Mouse (Mus musculus): ENCODE data around the gene Agps. TPM values are rescaled to one million over a fixed set of nuclear protein-coding genes. Genes with fewer than 3 reads are reported as not detected.

Agps gene
- polyA plus RNA-seq, 1 experiment = 15.6 TPM

GRCm38 (mm10) chr2:75825603-75826002 is 6.4 kb upstream of the Agps start:
- no peak for DNase-seq (ENCODE audit: extremely low spot score in 1 of 2, low spot score in 1 of 2)

- peak in 1 of 2 experiments; percentile 8 for DNase-seq (ENCODE audit: extremely low spot score in 1 of 2, low spot score in 1 of 2)
These were observed 2.9 kb upstream of the Agps start for GRCm38 (mm10) chr2:75828931-75829610.

- DNase-seq (ENCODE audit: extremely low spot score in 1 of 2, low spot score in 1 of 2) = no peak
These were observed 1.7 kb upstream of the Agps start for GRCm38 (mm10) chr2:75830233-75830632.

- no peak for DNase-seq (ENCODE audit: extremely low spot score in 1 of 2, low spot score in 1 of 2)
These were observed 804 bp downstream of the Agps start for GRCm38 (mm10) chr2:75832781-75833180.

- no peak for DNase-seq (ENCODE audit: extremely low spot score in 1 of 2, low spot score in 1 of 2)
These were observed 2.5 kb downstream of the Agps start for GRCm38 (mm10) chr2:75834492-75834891.

- DNase-seq (ENCODE audit: extremely low spot score in 1 of 2, low spot score in 1 of 2) = no peak
These were observed 10.3 kb downstream of the Agps start for GRCm38 (mm10) chr2:75842302-75842701.

- DNase-seq (ENCODE audit: extremely low spot score in 1 of 2, low spot score in 1 of 2) = no peak
These were observed 15.7 kb downstream of the Agps start for GRCm38 (mm10) chr2:75847708-75848107.

GRCm38 (mm10) chr2:75852483-75852882 is 20.5 kb downstream of the Agps start:
- no peak for DNase-seq (ENCODE audit: extremely low spot score in 1 of 2, low spot score in 1 of 2)

- DNase-seq (ENCODE audit: extremely low spot score in 1 of 2, low spot score in 1 of 2) = no peak
These were observed 22.2 kb downstream of the Agps start for GRCm38 (mm10) chr2:75854136-75854535.

- DNase-seq (ENCODE audit: extremely low spot score in 1 of 2, low spot score in 1 of 2) = no peak
These were observed 29.1 kb downstream of the Agps start for GRCm38 (mm10) chr2:75861115-75861514.

GRCm38 (mm10) chr2:75869604-75870003 is 37.6 kb downstream of the Agps start:
- no peak for DNase-seq (ENCODE audit: extremely low spot score in 1 of 2, low spot score in 1 of 2)

- DNase-seq (ENCODE audit: extremely low spot score in 1 of 2, low spot score in 1 of 2) = no peak
These were observed 42.1 kb downstream of the Agps start for GRCm38 (mm10) chr2:75874008-75874559.

- DNase-seq (ENCODE audit: extremely low spot score in 1 of 2, low spot score in 1 of 2) = peak in 1 of 2 experiments; percentile 52
These were observed 47.8 kb downstream of the Agps start for GRCm38 (mm10) chr2:75879791-75880190.

GRCm38 (mm10) chr2:75883543-75883942 is 51.6 kb downstream of the Agps start:
- peak in 1 of 2 experiments; percentile 82 for DNase-seq (ENCODE audit: extremely low spot score in 1 of 2, low spot score in 1 of 2)

GRCm38 (mm10) chr2:75891981-75892380 is 60.0 kb downstream of the Agps start:
- no peak for DNase-seq (ENCODE audit: extremely low spot score in 1 of 2, low spot score in 1 of 2)

- no peak for DNase-seq (ENCODE audit: extremely low spot score in 1 of 2, low spot score in 1 of 2)
These were observed 63.7 kb downstream of the Agps start for GRCm38 (mm10) chr2:75895711-75896110.

- DNase-seq (ENCODE audit: extremely low spot score in 1 of 2, low spot score in 1 of 2) = no peak
These were observed 68.3 kb downstream of the Agps start for GRCm38 (mm10) chr2:75900281-75900680.

- DNase-seq (ENCODE audit: extremely low spot score in 1 of 2, low spot score in 1 of 2) = no peak
These were observed 69.9 kb downstream of the Agps start for GRCm38 (mm10) chr2:75901869-75902268.

GRCm38 (mm10) chr2:75907142-75907541 is 75.2 kb downstream of the Agps start:
- DNase-seq (ENCODE audit: extremely low spot score in 1 of 2, low spot score in 1 of 2) = no peak

GRCm38 (mm10) chr2:75915040-75915439 is 83.1 kb downstream of the Agps start:
- DNase-seq (ENCODE audit: extremely low spot score in 1 of 2, low spot score in 1 of 2) = no peak

- DNase-seq (ENCODE audit: extremely low spot score in 1 of 2, low spot score in 1 of 2) = no peak
These were observed 91.9 kb downstream of the Agps start for GRCm38 (mm10) chr2:75923807-75924340.

- DNase-seq (ENCODE audit: extremely low spot score in 1 of 2, low spot score in 1 of 2) = no peak
These were observed 94.1 kb downstream of the Agps start for GRCm38 (mm10) chr2:75926061-75926460.
